Mouse (Mus musculus) olfactory bulb, adult 2 months (tissue): ENCODE results near the gene Cadm2. TPM values are rescaled to one million over a fixed set of nuclear protein-coding genes. Genes with fewer than 3 reads are reported as not detected.

Source experiments
- H3K27ac ChIP-seq: fragments of 200-500 bp; 2 replicates; pipeline ENCODE4 v1.5.1; 2012; ENCODE audit warnings: low read depth, low read length; ENCODE audit not compliant: insufficient read depth
- H3K4me1 ChIP-seq: fragments of 200-500 bp; 2 replicates; pipeline ENCODE4 v1.6.1; 2012; ENCODE audit warnings: low read length; ENCODE audit not compliant: control insufficient read depth, insufficient read depth
- H3K4me3 ChIP-seq: fragments of 200-500 bp; 2 replicates; pipeline ENCODE4 v1.5.1; 2012; ENCODE audit warnings: mild to moderate bottlenecking, low read depth, low read length, moderate library complexity; ENCODE audit not compliant: insufficient read depth
- CTCF ChIP-seq: fragments of 200-500 bp; IDR thresholded peaks from 2 replicates; pipeline ENCODE4 v1.5.1; 2012; ENCODE audit warnings: low read depth, mild to moderate bottlenecking, low read length, moderate library complexity; ENCODE audit not compliant: insufficient read depth
- POLR2A ChIP-seq: fragments of 200-500 bp; IDR thresholded peaks from 2 replicates; pipeline ENCODE4 v1.6.1; 2012; ENCODE audit warnings: mild to moderate bottlenecking, low read depth, low read length, moderate library complexity; ENCODE audit not compliant: insufficient read depth
- WGBS: fragments of 180-500 bp; shearing (Covaris S2); methylation state at CpG from one replicate; pipeline ENCODE4 v1.1.7; 2018; 5-methylcytosine and 5-hydroxymethylcytosine counted together
- polyA plus RNA-seq: library from polyadenylated mRNA; stranded (reverse); fragments of >200 nt; gene quantifications from 2 replicates; pipeline ENCODE4 v1.2.4, GENCODE M21; 2012; ENCODE audit warnings: low replicate concordance; ENCODE audit not compliant: missing spikeins, insufficient read depth, insufficient read length

The Cadm2 gene
- polyA plus RNA-seq, 1 experiment, result 42.2 TPM

DNA sequence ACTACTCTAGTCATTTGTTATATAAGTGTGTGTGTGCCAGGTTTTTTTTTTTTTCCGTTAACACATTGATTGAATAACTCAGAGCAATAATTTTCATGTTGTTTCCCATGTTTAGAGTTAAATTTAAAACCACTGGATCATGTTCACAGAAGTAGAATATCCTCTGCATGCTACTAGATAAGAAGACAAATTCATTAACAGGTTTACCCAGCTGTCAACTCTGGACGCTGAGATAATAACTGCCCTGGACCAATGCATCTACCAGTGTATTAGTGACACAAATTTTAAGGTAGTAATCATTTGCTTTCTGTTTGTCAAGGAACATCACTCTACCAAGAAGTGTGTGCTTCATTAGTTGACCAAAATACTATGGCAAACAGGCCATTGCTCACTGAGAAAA lies 253.0 kb downstream of the Cadm2 start:
- TF ChIP-seq POLR2A (no peak), CTCF (no peak)
- WGBS, result 71% methylated on average over 2 of the region's 2 CpGs
- Histone ChIP-seq H3K4me3 (no peak overlapping the region), H3K4me1 (no peaks in the 10 kb centered on the region), H3K27ac (no peak overlapping the region)

DNA sequence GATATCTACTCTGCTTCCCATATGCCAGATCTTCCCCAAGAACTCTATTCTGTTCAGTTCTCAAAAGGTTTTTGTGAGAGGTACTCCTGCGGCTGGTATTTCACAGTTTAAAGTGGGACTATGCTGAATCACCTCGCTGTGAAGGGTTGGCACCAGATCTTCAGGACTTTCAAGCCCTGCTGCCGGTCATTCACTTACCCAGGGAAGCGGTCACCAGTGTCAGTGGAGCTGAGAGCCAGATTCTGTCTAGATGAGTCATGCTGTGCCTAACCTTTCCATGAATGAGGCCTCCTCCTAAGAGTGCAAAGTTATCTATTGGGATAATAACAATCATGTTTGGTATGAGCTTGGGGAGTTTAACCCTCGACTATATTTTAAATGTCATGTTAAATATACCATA lies 272.7 kb downstream of the Cadm2 start:
- H3K4me3 ChIP-seq, result no peak overlapping the region
- no peak overlapping the region for H3K27ac ChIP-seq
- H3K4me1 ChIP-seq, result no peaks in the 10 kb centered on the region
- TF ChIP-seq CTCF (no peak), POLR2A (no peak)
- 69% methylated on average over 5 of the region's 5 CpGs for WGBS

DNA sequence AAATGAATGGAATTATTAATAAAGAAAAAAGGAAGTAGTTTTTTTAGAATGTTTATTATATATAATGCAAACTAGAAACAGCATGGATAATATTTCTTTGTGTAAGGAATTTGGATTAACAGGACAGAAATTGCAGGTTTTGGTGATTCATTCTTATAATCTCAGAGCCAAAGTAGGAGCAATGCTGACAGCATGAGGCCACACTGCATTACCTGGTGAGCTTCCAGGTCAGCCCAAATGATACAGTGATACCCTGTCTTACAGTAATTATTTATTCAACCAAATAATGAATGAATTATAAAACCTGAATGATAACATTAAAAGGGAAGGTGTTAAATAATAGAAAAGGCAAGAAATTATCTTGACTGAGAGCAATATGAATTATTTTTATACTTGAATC lies 273.1 kb downstream of the Cadm2 start:
- TF ChIP-seq CTCF (no peak), POLR2A (no peak)
- H3K4me3 ChIP-seq, result no peak overlapping the region
- H3K4me1 ChIP-seq, result no peaks in the 10 kb centered on the region
- H3K27ac ChIP-seq, result no peak overlapping the region

DNA sequence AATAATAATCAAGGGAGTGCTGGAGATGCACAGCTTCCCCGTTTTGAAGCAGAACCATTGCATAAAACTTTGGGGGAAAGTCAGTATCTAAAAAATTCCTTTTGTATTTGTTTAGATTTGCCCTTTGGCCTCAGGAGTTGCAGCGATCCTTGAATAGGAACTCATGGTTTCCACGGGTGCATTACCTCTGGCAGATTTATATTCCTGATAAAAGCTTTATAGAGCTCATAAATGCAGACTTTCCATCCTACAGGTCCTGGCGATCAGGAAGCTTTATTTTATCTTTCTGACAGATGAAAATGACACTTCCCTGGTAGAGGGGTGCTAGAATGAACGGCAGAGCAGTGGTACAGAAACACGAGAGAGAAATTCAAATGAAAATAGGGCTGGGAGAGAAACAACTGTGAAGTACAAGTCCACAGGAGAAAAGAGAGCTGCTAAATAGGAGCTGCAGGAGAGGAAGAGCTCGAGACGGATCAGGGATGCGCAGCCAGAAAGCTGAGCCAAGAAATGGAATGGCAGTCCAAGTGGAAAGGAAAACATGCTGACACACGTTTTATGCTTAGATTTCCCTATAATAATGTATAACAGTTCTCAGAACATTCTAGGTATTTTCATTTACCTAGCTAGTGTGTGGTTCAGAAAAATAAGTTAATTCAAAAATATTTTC lies 274.0 kb downstream of the Cadm2 start:
- Histone ChIP-seq H3K4me1 (no peaks in the 10 kb centered on the region), H3K4me3 (no peak overlapping the region), H3K27ac (no peak overlapping the region)
- WGBS, result 65% methylated on average over 10 of the region's 10 CpGs
- TF ChIP-seq CTCF, result no peak
- TF ChIP-seq POLR2A, result no peak

DNA sequence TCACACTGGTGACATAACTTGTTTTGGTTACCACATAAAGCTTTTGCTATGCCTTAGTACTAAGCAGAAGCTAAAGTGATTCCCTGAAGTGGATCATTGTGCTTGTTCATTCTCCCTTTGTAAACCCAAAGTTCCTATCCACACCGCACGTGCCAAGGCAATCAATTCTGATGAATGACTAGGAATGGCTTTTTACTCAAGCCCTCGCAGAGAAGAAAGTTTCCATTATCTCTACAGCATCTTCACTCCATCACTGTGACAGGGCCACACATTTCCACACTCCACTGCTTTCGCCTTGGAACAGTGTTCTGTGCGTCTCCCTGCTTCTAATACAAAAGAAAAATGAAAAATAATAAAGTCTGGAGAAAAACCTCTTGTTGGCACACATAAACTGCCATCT lies 276.5 kb downstream of the Cadm2 start:
- H3K4me3 ChIP-seq, result no peak overlapping the region
- TF ChIP-seq CTCF (no peak), POLR2A (no peak)
- H3K4me1 ChIP-seq, result no peaks in the 10 kb centered on the region
- 72% methylated on average over 5 of the region's 5 CpGs for WGBS
- H3K27ac ChIP-seq, result no peak overlapping the region

DNA sequence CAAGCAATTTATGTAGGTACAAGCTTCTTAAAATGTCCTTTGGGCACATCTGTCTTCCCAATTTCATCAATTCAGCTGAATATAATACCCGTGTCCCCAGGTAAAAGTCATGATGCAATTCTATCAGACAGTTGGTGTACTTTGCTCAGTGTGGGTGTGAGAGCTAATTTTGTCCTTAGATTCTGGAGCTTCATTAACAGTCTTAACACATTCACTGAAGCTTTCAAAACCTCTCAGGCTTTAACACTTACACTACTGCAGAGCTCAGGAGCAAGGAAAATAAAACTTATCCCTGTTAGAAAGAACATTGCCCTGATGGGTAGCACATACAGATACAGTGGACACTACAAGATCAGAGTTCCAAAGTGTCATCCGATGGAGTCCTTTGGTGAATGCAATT lies 309.7 kb downstream of the Cadm2 start:
- Histone ChIP-seq H3K4me3 (no peak overlapping the region), H3K4me1 (no peaks in the 10 kb centered on the region), H3K27ac (no peak overlapping the region)
- no peak for TF ChIP-seq CTCF
- no peak for TF ChIP-seq POLR2A
- WGBS, result 45% methylated on average over 2 of the region's 2 CpGs

DNA sequence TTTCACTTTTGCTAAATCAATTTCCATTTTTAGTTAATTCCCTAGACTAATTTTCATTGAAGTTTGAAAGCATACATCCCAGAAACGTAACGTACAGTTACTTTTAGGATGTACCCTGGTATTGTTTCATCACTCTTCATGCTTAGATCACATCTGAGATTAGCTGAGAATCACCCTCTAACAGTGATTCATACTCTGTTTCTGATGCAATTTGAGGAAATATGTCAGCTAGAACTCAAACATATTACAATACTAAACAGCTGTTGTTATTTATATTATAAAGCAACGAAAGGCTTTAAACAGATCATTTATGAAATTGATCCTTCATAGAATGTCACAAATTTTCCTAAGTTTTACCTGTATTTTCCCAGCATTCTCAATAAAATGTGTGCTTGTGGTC lies 336.0 kb downstream of the Cadm2 start:
- H3K4me1 ChIP-seq, result no peaks in the 10 kb centered on the region
- H3K4me3 ChIP-seq, result no peak overlapping the region
- WGBS, result 92% methylated on average over 3 of the region's 3 CpGs
- no peak for TF ChIP-seq POLR2A
- TF ChIP-seq CTCF, result no peak
- no peak overlapping the region for H3K27ac ChIP-seq

DNA sequence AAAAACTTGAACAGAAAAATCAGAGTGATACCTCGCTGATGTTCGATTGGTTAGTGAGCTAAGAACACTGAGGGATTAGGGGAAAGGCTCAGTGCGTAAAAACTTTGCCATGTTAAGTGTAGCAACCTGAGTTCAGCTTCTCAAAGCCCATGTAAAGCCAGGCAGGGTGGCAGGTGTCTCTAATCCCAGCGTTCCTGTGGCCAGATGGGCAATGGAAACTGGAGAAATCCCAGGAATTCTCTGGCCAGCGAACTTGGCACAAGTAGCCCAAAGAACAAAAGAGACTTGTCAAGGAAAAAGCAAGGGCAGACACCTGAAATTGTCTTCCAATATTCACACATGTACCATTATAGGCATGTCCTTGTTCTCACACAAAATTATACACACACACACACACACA lies 377.1 kb downstream of the Cadm2 start:
- H3K27ac ChIP-seq, result no peak overlapping the region
- 75% methylated on average over 5 of the region's 5 CpGs for WGBS
- H3K4me3 ChIP-seq, result no peak overlapping the region
- no peak for TF ChIP-seq POLR2A
- no peak for TF ChIP-seq CTCF
- no peaks in the 10 kb centered on the region for H3K4me1 ChIP-seq

DNA sequence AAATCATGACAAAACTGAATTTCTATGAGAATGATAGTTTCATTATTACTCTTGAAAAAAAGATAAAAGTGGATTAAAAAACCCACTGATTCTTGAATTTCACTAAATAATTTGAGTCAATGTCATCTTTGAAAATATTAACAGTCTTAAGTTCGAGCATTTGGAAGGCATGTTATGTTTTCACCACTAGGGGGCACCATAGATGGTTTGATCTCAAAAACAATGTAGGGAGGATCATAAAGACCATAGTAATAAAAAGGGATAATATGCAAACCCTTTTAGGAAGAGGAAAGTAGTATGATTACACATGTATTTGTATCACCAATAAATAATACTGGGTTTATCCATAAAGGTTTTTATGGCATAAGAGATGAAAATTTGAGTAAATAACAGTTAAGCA lies 385.8 kb downstream of the Cadm2 start:
- TF ChIP-seq POLR2A, result no peak
- TF ChIP-seq CTCF, result no peak
- H3K4me1 ChIP-seq, result no peaks in the 10 kb centered on the region
- H3K4me3 ChIP-seq, result no peak overlapping the region
- 19% methylated on average over 1 of the region's 1 CpGs for WGBS
- no peak overlapping the region for H3K27ac ChIP-seq

DNA sequence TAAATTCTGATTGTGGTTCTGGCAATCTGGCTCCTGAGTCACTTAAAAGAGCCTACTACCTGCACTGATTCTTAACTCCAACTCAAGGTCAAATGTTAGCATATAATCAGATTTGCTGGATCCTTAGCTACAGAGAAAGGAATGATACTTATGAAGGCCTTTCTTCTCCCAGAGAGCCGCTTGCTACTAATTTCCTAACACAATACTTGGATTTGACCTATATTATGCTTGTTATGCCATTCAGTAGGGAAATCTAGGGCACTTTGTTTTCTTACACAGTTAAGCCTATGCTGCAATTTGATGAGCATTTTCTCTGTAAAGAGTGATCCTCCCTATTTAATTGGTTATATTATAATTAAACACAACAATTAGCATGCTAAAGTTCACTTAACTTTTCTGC lies 394.0 kb downstream of the Cadm2 start:
- H3K27ac ChIP-seq, result no peak overlapping the region
- WGBS, result 72% methylated on average over 1 of the region's 1 CpGs
- no peak for TF ChIP-seq POLR2A
- TF ChIP-seq CTCF, result no peak
- H3K4me3 ChIP-seq, result no peak overlapping the region
- no peaks in the 10 kb centered on the region for H3K4me1 ChIP-seq
